Mouse (Mus musculus) central nervous system, embryonic 11.5 days (tissue): ENCODE data around the gene Mpv17. TPM values are rescaled to one million over a fixed set of nuclear protein-coding genes. Genes with fewer than 3 reads are reported as not detected.

Experiments
- polyA plus RNA-seq: library from polyadenylated mRNA; depleted of rRNA; stranded (reverse); fragments of >200 nt; gene quantifications from 2 replicates; pipeline ENCODE4 v1.2.3, GENCODE M21; 2012; rRNA removed

The Mpv17 gene
- polyA plus RNA-seq: 43.5 and 63.4 TPM in 2 replicates

GRCm38 (mm10) chr5:31154152-31154553 is at the start of gene Mpv17:
TSS of gene Mpv17 (minus strand) at chr5:31154251.

GRCm38 (mm10) chr5:31201742-31202590 is 47.9 kb upstream of the Mpv17 start, which contains the start of gene Zfp513:
TSS of gene Zfp513 (minus strand) at chr5:31202303.

DNA sequence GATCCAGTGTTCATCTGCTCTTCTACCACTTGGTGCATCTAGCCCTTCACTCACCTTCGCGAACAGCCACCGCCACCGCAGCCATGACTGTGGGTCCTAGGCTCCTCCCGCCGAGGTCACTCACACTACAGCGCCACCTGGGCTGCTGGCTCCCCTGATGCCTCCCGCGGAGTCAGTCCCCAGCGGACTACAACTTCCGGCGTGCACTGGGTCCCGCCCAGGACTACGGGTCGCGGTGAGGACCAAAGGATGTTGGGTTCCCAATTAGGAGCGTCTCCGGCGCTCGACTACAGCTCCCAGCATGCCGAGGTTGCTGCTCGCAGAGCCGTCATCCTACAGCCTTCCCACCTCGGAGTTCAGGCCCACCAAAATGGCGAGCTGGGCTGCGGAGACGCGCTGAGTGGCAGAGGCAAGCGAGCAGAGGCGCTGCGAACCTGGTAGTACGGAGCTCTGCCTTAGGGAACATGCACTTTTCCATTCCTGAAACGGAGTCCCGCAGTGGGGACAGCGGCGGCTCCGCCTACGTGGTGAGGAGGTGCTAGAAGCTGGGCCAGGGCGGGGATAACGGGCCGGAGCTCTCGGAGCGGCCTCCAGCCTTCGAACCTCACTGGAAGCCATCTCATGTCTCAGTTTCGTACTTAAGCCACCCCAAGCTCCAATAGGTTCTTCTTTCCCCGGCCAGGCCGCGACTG is 39.0 kb upstream of the Mpv17 start, which contains the start of the genes Snx17 and Eif2b4:
TSS of gene Snx17 (plus strand) at position 289 of the 692 bp plus-strand sequence.
TSS of gene Eif2b4 (minus strand) at position 492 of the 692 bp plus-strand sequence.

DNA sequence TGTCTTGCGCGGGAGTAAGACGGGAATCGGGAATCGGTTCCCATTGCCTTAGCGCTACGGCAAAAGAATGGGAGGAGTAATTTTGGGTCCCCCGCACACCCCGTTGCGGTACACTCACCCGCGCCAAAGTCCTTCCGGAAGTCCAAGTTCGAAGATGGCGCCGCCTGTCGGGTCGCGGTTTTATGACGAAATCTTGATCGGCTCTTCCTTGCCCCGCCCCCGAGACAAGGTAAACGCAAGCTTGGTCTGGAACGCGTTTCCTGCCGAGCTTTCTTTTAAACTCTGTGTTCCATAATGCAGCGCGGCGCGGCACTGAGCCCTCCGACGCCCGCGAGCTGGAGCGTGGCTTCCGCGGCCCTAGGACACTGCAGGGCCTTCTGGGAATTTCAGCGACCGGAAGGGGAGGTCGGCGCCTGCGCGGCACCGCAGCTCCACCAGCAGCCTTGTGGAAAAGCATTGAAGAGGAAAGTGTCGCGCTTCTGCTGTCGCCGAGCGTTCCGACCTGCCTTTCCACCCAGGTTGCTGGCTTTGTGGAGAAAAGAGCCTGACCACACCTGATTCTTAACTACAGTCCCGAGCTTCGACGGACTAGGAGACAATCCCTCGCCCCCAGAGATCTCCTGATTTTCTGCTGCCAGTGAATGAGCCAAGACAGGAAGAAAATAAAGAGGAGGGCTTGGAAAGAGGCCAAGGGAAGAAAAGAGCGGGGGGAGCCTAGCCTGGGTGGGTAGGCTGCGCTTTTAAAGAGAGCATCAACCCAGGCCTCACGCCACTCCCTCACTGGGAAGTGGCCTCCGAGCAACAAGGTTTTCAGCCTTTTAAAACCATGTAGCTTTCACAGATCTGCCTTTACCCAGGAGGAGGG is 25.9 kb upstream of the Mpv17 start, which contains the start of the genes Gm29609 and Gtf3c2:
TSS of gene Gm29609 (minus strand) at position 146 of the 865 bp plus-strand sequence.
TSS of gene Gtf3c2 (minus strand) at position 379 of the 865 bp plus-strand sequence.

DNA sequence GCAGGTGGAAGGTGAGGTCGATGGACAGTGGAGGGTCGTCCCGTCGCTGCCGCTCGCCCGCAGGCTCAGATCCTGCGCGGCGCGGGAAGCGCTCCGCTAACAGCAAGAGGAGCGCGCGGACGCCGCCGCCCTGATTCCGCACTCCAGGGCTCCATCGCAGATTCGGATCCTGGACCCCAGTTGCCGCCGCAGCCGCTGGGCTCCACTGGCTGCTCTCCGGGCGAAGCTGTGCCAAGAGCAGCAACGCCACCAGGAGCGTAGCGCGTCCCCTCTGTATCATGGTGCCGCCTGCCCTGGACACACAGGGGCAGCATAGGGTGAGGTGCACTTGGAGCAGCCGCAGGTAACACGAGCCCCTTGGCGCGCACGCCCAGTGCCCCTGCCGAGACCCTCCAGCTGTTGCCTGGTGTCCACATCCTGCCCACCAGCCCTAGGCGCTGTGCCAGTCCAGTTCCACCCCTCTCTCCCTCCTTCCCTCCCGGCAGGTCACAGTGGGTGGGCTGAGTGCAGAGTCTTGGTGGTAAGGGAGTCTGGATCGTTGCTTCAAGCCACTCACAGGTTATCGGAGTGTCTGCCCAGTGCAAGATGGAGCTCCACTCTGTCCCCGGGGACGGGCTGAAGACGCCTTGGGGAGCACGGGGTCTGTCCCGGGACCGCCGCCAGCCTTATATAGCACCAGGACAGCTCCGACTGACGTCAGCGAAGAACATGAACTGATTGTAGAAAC is 15.6 kb downstream of the Mpv17 start, which contains the start of gene Ucn:
TSS of gene Ucn (minus strand) at position 589 of the 727 bp plus-strand sequence.

DNA sequence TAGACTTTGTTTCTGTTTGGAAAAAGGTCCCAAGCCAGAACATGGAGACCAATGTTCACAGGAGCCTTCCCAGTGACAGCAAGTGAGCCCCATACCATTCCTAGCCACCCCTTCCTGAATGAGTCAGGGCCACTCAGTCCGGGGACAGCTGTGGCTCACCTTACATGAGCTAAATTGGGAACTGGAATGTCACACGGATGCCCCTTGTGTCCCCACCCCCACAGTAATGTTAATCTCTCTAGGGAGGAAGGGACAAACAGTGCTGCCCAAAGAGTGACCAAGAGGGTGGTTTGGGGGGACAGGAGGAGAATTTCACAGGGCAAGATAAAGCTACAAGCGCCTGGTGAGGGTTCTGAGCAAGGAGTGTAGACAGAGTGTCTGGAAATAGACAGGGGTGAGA is 37.7 kb downstream of the Mpv17 start, which contains the start of gene Trim54:
TSS of gene Trim54 (plus strand) at position 359 of the 400 bp plus-strand sequence.

DNA sequence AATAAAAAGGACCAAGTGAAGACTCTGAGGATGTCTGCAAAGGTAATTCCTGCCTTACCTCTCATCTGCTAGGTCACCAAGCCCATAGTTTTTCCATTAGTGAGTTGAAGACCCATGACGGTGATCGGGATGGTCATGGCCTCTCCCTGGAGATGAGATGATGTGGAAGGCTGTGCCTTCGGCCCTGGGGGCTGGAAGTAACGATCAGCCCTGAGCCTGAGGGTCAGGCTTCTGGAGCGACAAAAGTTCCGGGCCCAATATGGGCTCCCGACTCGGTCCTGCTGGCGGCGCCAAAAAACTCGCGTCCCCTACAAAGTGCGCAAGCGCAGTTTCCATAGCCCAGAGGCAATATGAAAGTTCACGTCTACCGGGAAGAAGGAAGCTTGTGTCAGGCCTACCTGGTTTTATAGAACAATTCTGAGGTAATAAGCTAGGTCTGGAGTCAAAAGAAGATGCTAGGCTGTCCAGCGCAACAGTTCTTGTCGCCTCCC is 46.0 kb downstream of the Mpv17 start, which contains the start of gene Slc30a3:
TSS of gene Slc30a3 (minus strand) at position 238 of the 491 bp plus-strand sequence.

GRCm38 (mm10) chr5:31105814-31106335 is 48.2 kb downstream of the Mpv17 start, which contains the start of gene Dnajc5g:
TSS of gene Dnajc5g (plus strand) at chr5:31106285.

Other genes with a start within 250 kb of the Mpv17 start
- 218 and 282 TPM in 2 replicates for gene Ost4, start 246.5 kb downstream of the Mpv17 start, polyA plus RNA-seq
- gene Emilin1, start 240.8 kb downstream of the Mpv17 start, polyA plus RNA-seq: 34.1 and 81.9 TPM in 2 replicates
- 13.1 and 16.0 TPM in 2 replicates for gene Khk, start 232.8 kb downstream of the Mpv17 start, polyA plus RNA-seq
- 5.7 and 7.5 TPM in 2 replicates for gene Cgref1, start 208.7 kb downstream of the Mpv17 start, polyA plus RNA-seq
- 176 and 202 TPM in 2 replicates for gene Preb, start 193.9 kb downstream of the Mpv17 start, polyA plus RNA-seq
- gene Tcf23, start 185.6 kb downstream of the Mpv17 start, polyA plus RNA-seq: not detected in 2 replicates
- 88.7 and 89.8 TPM in 2 replicates for gene Atraid, start 105.9 kb downstream of the Mpv17 start, polyA plus RNA-seq
- gene Slc5a6, start 105.3 kb downstream of the Mpv17 start, polyA plus RNA-seq: 10.2 and 16.3 TPM in 2 replicates
- gene Cad, start 99.5 kb downstream of the Mpv17 start, polyA plus RNA-seq: 41.0 and 59.8 TPM in 2 replicates
- gene Dnajc5g, start 48.0 kb downstream of the Mpv17 start, polyA plus RNA-seq: not detected in 2 replicates
- gene Slc30a3, start 46.0 kb downstream of the Mpv17 start, polyA plus RNA-seq: 8.6 and 9.1 TPM in 2 replicates
- gene Trim54, start 37.5 kb downstream of the Mpv17 start, polyA plus RNA-seq: 0.29 and 1.1 TPM in 2 replicates
- not detected in 2 replicates for gene Ucn, start 15.4 kb downstream of the Mpv17 start, polyA plus RNA-seq
- gene Gm29609, start 25.7 kb upstream of the Mpv17 start, polyA plus RNA-seq: 4.0 and 4.7 TPM in 2 replicates
- gene Gtf3c2, start 25.9 kb upstream of the Mpv17 start, polyA plus RNA-seq: 128 and 129 TPM in 2 replicates
- 94.2 and 95.9 TPM in 2 replicates for gene Snx17, start 39.0 kb upstream of the Mpv17 start, polyA plus RNA-seq
- gene Eif2b4, start 39.2 kb upstream of the Mpv17 start, polyA plus RNA-seq: 54.2 and 97.9 TPM in 2 replicates
- gene Zfp513, start 48.1 kb upstream of the Mpv17 start, polyA plus RNA-seq: 51.5 and 95.5 TPM in 2 replicates
- gene Ppm1g, start 66.4 kb upstream of the Mpv17 start, polyA plus RNA-seq: 178 and 232 TPM in 2 replicates
- gene Nrbp1, start 86.6 kb upstream of the Mpv17 start, polyA plus RNA-seq: 85.6 and 128 TPM in 2 replicates
- gene Gm9970, start 87.0 kb upstream of the Mpv17 start, polyA plus RNA-seq: 0.18 TPM in 1 of 2 replicates, not detected in the other
- gene Krtcap3, start 97.4 kb upstream of the Mpv17 start, polyA plus RNA-seq: 9.1 and 12.3 TPM in 2 replicates
- gene Ift172, start 136.9 kb upstream of the Mpv17 start, polyA plus RNA-seq: 44.3 and 45.6 TPM in 2 replicates
- gene Fndc4, start 141.8 kb upstream of the Mpv17 start, polyA plus RNA-seq: 57.8 and 94.3 TPM in 2 replicates
- 0.63 and 1.5 TPM in 2 replicates for gene Gckr, start 143.2 kb upstream of the Mpv17 start, polyA plus RNA-seq